Mouse (Mus musculus): Measurements from ENCODE around the gene Apobec3.

Gene Apobec3

DNA sequence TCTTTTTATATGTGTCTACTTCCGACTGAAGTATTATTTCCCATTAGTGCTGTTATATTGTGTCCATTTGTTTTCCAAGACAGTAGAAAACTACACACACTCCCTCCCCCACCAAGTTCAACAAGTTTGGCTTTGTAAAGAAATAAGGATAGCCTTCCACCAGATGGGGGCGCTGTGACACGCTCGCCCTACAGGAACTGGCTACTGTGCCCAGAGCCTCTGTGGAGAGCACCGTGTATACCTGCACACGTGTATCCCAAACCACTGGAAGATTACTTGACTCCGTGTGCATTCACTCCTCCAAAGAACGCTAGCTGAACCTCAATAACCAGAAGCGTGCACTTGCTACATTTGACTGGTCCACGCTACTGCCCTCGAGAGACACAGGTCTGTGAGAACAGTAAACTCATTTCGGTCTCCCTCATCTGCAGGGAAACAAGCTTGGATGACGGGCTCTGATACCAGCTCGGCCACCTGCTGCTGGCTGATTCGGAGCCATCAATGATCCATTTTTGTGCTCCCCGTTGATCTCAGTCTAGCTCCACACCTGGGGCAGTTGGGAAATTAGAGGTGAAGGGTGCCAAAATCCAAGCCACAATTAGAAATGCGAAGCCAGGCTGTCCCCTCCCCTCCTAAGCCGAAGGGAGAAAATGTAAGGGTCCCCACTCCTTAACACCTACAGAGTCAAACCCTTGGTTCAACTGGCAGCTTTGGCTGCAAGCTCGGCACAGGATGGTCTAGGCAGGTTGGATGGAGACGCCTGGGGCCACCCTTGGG lies at the start of gene Apobec3:
TSS of gene Apobec3 (plus strand) at position 224 of the 777 bp plus-strand sequence.
- DNase-seq (ENCODE audit: low read depth), result peak; percentile 54

DNA sequence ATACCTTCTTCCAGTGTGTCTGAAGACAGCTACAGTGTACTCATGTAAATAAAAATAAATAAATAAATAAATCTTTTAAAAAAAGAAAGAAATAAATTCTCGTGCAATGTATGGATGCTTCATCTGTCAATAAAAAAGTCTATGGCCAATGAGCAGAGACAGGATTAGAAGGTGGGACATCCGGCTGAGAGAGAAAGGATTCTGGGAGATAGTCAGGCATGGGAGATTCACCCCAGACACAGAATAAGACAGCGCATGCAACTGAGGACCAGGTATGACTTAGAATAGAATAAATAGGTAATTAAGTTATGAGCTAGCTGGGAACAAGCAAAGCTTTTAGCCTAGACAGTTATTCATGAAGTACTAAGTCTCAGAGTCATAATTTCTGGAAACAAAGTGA lies 48.5 kb upstream of the Apobec3 start:
- no peak for DNase-seq (ENCODE audit: low read depth)

DNA sequence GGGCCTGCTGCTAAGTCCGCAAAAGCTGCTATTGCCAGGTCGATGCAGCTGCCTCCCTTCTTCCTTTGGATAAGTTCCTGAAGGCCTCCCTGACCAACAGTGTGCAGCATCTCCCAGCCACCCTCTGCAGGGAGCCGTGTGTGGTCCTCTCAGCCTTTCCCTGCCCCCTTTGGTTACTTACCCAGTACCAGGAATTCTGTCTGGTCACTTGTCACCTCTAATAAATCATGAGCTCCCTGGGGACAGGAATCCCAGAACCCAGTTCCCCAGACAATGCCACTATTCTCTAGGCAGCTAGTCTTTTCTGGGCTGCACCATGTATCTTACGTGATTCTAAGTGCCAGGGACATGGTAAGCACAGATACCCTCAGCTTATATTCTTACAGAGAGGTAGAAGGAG lies 45.5 kb upstream of the Apobec3 start:
- no peak for DNase-seq (ENCODE audit: low read depth)

DNA sequence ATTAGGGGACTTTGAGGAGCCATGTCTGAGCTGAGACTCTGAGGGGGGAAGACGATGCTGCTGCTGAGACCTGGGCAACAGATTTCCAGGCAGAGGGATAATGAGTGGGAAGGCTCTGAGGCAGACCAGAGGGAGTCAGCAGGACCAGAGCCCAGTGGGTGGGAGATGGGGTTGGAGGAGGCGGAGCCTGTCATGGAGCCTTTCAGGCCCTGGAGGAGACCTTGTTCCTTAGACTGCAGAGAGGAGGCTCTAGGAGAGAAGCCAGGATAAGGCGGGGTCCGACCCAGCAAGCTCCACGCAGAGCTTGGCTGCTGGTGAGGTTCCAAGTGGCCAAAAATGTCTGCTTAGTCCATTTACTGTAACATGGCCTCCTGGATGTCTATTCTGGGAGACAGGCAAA lies 44.4 kb upstream of the Apobec3 start:
- DNase-seq (ENCODE audit: low read depth), result peak; percentile 46

DNA sequence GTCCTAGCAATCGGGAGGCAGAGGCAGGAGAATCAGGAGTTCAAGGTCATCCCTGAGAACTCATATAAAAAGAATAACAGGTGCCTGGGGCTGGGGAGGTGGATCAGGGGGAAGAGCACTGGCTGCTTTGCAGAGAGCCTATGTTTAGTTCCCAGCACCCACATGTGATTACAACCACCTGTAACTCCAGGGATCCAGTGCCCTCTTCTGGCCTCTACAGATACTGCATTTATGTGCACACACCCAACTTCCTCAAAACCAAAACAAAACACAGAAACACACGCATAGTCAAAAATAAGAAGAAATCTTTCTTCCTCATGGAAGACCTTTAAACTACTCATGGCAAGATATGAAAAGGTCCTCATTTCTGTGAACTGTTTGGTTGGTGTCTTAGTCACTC lies 41.3 kb upstream of the Apobec3 start:
- no peak for DNase-seq (ENCODE audit: low read depth)

DNA sequence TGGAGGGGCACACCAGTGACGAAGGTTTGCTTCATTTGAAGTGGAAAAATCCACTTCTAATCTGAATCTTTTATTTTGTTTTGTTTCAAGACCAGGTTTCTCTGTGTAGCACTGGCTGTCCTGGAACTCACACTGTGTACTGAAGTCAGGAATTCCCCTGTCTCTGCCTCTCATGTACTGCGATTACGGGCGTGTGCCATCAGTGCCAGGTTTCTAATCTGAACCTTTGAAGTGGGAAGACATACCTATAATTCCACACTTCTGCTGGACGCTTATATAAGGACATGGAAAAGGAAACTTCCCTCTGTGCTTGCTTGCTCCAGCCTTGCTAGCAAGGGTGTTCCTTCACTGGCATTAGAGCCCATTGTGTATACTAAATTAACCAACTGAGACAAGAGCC lies 32.5 kb upstream of the Apobec3 start:
- no peak for DNase-seq (ENCODE audit: low read depth)

DNA sequence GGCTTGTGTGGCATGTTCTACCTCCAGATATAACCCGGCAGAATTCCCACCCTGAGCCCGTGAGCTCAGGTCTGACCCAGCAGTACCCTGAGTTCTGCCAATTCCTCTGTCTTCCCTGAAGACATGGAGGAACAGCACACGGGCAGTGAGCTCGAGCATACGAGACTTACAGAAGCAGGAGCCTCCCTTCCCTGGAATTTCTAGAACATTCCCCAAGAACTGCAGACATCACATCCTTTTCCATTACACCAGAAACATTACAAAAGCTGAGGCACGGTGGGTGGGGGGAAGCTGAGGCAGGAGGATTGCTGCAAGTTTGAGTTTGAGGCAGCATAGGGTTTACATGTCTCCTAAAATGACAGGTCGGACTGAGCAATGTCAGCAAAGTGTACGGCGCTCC lies 31.6 kb upstream of the Apobec3 start:
- no peak for DNase-seq (ENCODE audit: low read depth)

DNA sequence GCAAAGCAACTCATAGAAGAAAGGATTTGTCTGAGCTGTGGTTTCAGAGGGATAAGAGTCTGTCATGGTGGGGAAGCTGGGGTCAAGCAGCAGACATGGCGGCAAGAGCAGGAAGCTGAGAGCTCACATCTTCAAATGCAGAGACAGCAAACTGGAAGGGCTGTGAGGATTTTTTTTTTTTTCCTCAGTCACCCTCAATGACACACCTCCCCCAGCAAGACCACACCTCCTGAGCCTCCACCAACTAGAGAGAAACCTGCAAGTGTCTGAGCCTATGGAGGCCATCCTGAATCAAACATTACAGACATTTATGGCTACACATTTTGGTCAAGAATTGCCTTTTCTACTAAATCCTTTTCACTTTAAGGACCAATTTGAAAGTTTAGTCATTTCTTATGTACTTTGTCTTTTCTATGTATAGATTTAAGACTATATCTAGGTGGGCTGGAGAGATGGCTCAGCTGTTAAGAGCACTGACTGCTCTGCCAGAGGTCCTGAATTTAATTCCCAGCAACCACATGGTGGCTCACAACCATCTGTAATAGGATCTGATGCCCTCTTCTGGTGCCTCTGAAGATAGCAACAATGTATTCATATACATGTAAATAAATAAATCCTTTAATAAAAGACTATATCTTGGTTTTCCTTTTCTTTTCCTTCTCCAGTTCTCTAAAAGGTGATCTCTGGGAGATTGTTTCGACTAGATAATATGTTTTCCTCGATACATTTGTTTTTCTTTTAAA lies 24.0 kb upstream of the Apobec3 start:
- no peak for DNase-seq (ENCODE audit: low read depth)

DNA sequence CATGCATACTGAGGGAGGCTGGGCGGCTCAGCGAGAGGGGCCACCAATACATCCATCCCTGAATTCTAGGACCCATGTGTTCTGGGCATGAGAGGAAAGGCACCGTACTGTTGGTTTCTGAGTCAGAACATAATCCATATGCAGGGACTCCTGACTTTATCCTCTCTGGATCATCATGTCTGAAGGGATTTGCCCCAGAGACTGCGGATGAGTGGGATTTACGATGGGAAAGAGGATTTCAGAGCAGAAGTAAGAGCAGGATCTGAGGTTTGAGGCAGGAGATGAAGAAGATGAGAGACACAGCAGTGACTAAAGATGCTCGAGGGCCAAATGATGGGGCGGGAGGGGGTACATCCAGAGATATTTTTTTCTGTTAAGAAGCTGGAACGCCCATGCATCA lies 17.9 kb upstream of the Apobec3 start:
- no peak for DNase-seq (ENCODE audit: low read depth)

DNA sequence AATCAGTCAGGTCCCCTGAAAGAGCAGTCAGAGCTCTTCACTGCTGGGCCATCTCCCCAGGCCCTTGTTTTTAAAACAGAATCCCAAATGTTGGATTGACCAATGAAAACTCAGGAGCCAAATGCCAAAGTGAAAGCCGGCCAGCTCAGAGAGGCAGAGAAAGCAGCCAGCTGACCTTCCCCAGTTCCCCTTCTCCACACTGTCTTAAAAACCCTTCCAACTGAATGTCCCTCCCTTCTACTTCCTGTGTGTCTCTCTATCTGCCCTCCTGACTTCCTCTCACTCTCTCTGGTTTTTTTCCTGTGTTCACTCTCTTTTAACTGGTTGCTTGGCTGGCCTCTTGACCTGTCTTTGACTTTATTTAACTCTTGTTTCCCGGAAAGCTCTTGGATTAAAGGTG lies 17.5 kb upstream of the Apobec3 start:
- DNase-seq (ENCODE audit: low read depth), result no peak

DNA sequence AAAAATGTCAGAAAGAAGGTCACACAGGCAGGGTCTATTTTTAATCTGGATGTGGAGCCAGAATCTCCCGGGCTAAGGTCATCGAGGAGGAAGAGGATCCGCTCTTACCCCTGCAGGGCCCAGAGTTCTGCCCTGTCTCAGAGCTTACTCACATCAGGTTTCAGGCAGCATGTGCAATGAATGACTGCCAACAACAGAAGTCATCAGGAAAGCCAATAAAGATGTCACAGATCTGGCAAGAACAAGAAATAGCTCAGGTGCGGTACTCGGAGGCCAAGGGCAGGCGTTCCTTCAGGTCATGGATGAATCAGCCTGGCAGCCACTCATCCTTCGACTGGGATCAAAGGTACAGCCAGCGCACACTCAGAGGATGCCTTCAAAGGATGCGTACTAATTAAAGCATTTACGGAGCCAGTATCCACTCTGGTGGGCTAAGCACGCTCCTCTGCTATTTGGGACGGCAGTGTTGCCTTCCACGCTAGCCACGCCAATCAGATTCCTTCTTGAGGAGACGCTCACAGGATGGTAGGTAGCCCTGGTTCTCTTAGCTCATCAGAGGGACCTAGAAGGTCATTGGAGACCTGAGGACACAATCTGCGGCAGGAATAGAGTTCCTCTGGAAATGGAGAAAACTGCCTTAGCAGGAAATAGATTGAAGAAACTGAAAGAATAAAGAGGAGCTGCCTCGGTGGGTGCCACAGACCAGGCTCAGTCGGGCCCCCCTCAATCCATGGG lies 16.0 kb upstream of the Apobec3 start:
- DNase-seq (ENCODE audit: low read depth), result no peak

DNA sequence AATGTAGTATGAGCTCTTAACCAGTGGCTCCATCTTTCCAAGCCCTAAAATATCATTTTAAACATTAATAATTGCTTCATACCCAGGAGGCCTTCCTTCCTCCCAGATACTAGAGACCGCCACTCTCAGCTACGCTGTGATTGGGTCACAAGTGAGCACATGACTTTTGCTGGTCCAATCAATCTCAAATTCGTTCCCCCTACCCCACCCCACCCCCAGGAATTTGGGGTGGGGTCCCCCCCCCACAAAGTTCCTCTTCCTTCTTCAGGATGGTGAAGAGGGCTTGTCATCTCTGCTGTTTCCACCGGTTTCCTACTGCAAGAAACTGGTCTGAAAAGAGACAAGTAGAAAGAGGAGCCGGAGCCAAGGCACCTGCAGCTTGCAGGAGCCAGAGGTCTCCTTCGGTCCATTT lies 12.7 kb upstream of the Apobec3 start:
- no peak for DNase-seq (ENCODE audit: low read depth)

DNA sequence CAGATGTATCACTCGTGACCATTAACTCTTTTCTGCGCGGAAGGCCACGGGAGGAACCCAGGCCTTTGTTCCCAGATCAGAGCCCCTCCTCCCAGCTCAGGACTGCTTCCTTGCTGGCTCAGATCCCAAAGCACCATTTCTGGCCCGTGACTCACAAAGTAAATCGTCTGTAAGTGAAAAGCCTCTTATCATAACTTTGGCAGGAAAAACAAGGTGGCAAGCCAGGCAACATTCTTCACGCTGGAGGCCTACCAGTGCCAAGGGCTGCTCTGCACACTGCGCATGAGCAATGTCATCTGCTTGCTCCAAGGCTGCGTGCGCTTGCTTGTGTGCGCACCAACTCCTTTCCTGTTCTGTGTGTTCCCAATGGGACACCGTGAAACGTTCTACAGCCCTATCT lies 12.1 kb upstream of the Apobec3 start:
- DNase-seq (ENCODE audit: low read depth), result peak; percentile 93

DNA sequence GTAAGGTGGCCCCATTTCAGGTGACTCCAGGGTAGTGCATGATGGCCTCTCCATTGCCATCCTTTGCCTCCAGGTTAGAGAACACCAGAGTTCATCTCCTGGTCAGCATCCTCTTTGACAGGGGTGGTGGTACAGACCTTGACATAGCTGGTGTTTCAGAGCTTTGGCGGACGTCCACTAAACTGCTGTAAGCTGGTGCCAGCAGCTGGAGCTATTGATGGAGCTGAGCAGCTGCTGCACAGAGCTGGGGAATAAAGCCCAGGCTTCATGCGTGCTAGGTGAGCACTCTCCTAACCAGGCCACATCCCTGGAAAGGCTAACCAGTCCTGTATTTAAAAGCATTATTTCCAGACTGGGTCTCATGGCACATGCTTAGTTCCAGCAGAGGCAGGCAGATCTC lies 11.0 kb upstream of the Apobec3 start:
- DNase-seq (ENCODE audit: low read depth), result no peak

DNA sequence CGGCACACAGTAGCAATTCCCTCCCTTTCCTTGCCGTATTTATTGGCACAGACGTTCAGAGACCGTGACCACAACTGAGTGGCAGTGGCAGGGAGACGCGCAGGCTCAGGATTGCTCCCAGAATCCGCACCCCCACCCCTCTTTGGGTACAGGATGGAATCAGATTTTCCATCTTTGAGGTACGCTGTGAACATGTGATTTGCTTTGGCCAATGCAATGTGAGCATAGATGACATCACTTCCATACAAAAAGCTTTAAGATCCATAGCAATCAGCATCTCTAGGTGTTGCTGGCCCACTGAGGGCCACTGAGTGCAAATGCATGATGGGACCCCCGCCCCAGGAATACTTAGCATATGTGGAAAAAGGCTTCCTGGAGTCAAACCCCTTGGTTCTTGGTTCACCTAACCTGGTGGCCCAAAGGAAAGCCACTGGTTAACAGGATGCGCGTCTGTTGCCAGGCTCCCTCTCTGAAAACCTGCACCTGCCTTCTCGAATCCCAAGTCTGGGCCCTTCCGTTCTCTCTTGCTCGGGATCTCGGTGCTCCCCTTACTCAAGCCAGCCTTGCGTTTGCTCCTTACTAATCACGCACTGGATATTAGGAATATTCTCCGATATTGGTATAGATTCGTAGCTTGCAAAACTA lies 8.7 kb upstream of the Apobec3 start:
- no peak for DNase-seq (ENCODE audit: low read depth)

DNA sequence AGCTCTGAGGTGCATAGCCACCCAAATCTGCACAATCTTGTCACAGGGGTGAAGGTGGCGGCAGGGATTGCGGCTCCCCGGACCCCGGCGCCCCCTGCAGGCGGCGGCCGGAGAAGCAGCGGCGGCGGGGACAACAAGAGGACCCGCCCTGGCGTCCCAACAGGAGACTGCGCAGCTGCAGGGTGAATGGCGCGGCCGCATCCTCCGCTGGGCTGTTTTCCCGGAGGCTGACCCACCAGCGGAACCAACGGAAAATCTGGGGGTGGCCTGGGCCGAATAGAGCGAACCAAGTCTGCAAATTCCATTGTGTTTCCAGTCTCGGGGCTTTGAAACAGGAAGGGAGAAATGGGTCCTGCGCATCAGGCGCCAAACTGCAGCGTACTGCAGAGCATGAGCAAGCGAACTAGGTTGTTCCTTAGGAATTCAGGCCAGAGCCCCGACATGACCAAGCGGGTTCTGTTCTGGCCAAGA lies 8.1 kb upstream of the Apobec3 start:
- peak; percentile 75 for DNase-seq (ENCODE audit: low read depth)

DNA sequence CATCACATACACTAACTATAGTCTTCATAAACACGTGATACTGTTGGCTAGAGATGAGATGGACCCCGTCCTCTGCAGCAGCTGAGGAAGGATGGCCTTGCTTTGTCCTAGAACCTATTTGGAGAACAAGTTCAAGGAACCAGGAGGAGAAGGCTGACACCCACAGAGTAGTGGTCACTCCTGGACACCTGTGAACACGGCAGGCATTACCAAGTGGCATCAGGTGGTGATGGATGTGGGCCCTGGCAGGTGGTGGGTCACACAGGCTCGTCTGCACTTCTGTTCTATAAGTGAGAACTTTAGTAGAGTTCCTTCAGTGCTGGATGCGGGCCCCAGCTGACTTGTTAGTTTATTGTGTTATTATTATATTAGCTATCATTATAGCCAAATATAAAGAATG lies 6.6 kb upstream of the Apobec3 start:
- no peak for DNase-seq (ENCODE audit: low read depth)

DNA sequence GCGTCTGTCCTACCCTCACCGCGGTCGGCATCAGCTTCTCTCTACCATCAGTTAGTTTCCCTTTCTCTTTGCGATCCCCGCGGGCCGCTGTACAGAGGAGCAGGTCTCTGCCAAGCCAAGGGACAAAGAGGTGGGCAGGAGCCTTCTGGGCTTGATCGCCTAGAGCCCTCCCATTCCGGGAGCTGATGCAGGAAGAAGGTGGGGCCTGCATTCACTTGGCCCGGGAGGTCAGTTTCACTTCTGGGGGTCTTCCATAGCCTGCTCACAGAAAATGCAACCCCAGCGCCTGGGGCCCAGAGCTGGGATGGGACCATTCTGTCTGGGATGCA lies 718 bp downstream of the Apobec3 start:
- peak; percentile 26 for DNase-seq (ENCODE audit: low read depth)

DNA sequence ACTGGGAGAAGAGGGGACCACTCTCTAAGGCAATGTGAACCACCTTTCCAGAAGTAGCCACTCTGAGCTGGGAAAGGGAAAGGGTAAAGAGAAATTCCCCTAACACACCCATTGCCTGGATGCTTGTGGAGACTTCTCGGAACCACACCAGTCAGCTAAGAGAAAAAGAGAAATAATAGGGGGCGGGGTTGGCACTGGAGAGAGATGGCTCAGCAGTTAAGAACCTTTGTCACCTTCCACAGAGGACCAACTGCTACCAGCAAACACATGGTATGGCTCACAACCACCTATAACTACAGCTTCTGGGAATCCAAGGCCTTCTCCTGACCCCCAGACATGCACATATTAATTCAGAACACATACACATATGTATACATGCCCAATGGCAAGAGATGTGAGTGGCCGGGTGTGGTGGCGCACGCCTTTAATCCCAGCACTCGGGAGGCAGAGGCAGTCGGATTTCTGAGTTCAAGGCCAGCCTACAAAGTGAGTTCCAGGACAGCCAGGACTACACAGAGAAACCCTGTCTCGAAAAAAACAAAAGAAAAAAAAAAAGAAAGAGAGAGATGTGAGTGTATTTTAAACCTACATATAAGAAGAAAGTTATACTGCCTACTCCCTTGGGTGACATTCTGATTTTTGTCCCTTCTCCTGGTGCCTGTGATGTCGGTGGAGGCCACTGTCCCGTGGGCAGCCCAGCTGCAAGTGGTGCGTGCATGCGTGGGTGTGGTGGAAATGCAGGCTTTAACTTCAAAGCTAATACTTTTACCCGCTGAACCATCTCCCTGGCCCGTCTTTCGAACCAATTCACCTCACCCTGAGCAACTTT lies 1.8 kb downstream of the Apobec3 start:
- no peak for DNase-seq (ENCODE audit: low read depth)

DNA sequence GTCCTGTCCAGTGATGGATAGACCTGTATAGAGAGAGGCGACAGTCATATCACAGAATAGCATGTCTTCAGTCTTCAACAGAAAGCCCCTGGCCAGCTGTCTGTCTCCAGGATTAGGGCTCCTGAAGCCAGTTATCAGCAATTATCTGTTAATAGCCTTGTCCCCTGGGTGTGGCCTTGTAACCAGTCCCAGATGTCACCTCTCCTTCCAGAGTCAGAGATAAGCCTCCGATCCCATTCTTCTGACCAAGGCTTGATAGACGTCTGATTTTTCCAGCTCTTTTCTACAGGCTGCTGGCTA lies 2.3 kb downstream of the Apobec3 start:
- DNase-seq (ENCODE audit: low read depth), result no peak

DNA sequence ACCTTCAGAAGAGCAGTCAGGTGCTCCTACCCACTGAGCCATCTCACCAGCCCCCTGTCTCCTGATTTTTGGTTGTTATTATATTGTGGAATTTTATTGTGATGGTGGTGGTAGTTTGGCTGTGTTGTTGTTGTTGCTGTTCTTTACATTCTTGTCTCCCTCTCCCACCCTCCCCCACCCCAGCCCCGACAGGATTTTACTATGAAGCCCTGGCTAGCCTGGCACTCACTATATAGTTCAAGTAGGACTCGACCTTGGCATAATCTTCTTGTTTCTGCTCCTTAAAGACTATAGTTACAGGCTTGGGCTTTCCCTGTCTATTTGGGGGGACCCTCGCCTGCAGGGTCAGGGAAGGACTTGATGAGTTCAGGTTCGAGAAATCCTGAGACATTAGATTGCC lies 2.9 kb downstream of the Apobec3 start:
- DNase-seq (ENCODE audit: low read depth), result no peak

All from fibroblast of lung, adult 2 months (primary cell).